Mouse (Mus musculus) midbrain, embryonic 10.5 days (tissue): ENCODE measurements around the gene Dynlt1b. TPM values are rescaled to one million over a fixed set of nuclear protein-coding genes. Genes with fewer than 3 reads are reported as not detected.
"Not testable (repeated sequence)": the region's sequence is repeated elsewhere in the genome, so short reads cannot be mapped to it uniquely, and the experiment has no call there.

Experiments used
- DNase-seq: peaks from one replicate; pipeline ENCODE4 v3.0.0-alpha.2; 2017; ENCODE audit warnings: low spot score
- H3K27ac ChIP-seq: fragments of 300-500 bp; sonication (generic); replicated peaks from 2 replicates; pipeline ENCODE4 v1.5.1; 2016; ENCODE audit warnings: mild to moderate bottlenecking
- H3K27me3 ChIP-seq: fragments of 300-500 bp; sonication (generic); 2 replicates; pipeline ENCODE4 v1.6.1; 2016; ENCODE audit warnings: low read depth, mild to moderate bottlenecking; ENCODE audit not compliant: poor library complexity, severe bottlenecking
- H3K36me3 ChIP-seq: fragments of 300-500 bp; sonication (generic); 2 replicates; pipeline ENCODE4 v1.6.1; 2016; ENCODE audit warnings: mild to moderate bottlenecking, moderate library complexity
- H3K4me1 ChIP-seq: fragments of 300-500 bp; sonication (generic); 2 replicates; pipeline ENCODE4 v1.6.1; 2016
- H3K4me3 ChIP-seq: fragments of 300-500 bp; sonication (generic); 2 replicates; pipeline ENCODE4 v1.5.1; 2016; ENCODE audit warnings: mild to moderate bottlenecking, moderate library complexity
- H3K9me3 ChIP-seq: fragments of 300-500 bp; sonication (generic); replicated peaks from 2 replicates; pipeline ENCODE4 v1.6.1; 2016; ENCODE audit warnings: mild to moderate bottlenecking
- WGBS: fragments of 180-500 bp; shearing (Covaris S2); methylation state at CpG from one replicate; pipeline ENCODE4 v1.1.7; 2016; 5-methylcytosine and 5-hydroxymethylcytosine counted together
- polyA plus RNA-seq: library from polyadenylated mRNA; unstranded; fragments of >200 nt; fragmentation: Nextera tagmentation; extraction: Ambion mirVana; gene quantifications from 2 replicates; pipeline ENCODE4 v1.2.1, GENCODE M21; 2016

The Dynlt1b gene
- polyA plus RNA-seq, 1 experiment from 2014 or later: 527 TPM

DNA sequence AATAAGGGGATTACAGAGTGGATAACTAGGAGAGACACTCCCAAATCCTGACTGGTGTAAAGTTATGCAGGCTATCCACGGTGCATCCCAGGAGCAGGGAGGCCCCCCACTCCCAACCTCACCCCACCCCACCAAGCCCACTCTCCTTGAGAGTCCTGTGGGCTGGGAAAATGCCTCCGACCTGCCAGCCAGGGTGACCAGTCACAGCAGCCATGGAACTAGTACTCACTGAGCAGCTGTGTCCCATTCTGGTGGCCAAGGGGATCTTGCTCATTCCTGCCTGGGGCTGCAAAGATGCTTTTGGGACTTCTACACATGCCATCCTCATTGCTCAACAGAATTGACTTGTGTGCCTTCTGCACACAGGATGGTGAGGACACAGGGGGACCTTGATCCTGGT, 24.8 kb downstream of the Dynlt1b start:
- WGBS: 90% methylated on average over 2 of the region's 2 CpGs
- not testable (repeated sequence) for DNase-seq, H3K27ac ChIP-seq, H3K4me3 ChIP-seq, H3K9me3 ChIP-seq, H3K4me1 ChIP-seq, H3K27me3 ChIP-seq
- H3K36me3 ChIP-seq: peaks cover 39% of the 10 kb centered on the region

DNA sequence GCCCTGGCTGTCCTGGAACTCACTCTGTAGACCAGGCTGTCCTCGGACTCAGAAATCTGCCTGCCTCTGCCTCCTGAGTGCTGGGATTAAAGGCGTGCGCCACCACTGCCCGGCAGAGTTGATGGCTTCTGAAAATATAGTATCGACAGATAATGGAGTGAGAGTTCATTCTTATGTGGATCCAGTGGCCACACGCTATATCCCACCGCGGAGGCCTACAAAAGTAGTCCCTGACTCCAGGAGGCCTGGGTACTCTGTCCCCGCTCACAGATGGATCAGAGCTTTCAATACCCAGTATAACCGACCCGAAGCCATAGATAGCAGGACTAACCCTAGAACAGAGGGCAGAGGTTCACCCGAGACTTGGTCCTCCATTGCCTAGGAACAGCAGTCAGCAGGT, 26.0 kb downstream of the Dynlt1b start:
- not testable (repeated sequence) for H3K4me1 ChIP-seq, H3K27ac ChIP-seq, H3K4me3 ChIP-seq, H3K9me3 ChIP-seq, DNase-seq, H3K27me3 ChIP-seq
- WGBS: 94% methylated on average over 12 of the region's 12 CpGs
- peaks cover 40% of the 10 kb centered on the region for H3K36me3 ChIP-seq

DNA sequence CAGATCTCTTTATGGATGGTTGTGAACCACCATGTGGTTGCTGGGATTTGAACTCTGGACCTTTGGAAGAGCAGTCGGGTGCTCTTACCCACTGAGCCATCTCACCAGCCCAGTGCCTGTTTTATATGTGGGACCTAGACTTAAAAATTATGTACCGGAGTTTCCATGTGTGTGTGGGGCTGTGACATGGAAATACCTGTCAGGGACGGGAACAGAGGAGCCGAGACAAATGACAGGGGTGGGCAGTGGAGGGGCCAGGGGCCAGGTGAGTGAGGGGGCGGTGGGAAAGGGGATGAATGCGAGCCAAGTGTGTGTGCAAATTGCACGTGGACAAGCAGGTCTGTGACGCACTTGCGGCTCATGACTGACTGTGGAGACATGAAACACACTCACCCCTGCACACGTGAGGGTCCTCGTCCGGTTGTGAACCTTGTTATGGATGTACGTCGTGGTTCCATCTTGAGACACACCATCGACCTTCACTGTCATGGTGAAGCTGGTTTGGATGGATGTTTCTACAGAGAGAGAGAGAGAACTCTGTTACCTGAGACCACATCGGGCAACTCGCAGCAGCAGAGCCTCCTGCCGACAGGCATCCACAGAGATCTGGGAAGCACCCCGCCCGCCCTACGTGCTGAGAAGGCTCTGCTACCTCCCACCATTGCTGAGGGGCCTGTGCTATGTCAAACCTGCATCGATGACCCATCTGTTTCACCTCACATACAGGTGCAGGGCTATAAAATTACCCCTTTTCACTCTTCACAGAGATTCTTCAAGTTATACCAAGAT, 26.9 kb downstream of the Dynlt1b start:
- H3K9me3 ChIP-seq, H3K27me3 ChIP-seq, H3K4me3 ChIP-seq, H3K4me1 ChIP-seq, H3K27ac ChIP-seq, DNase-seq: not testable (repeated sequence)
- WGBS: 93% methylated on average over 17 of the region's 22 CpGs
- H3K36me3 ChIP-seq: peaks cover 45% of the 10 kb centered on the region

DNA sequence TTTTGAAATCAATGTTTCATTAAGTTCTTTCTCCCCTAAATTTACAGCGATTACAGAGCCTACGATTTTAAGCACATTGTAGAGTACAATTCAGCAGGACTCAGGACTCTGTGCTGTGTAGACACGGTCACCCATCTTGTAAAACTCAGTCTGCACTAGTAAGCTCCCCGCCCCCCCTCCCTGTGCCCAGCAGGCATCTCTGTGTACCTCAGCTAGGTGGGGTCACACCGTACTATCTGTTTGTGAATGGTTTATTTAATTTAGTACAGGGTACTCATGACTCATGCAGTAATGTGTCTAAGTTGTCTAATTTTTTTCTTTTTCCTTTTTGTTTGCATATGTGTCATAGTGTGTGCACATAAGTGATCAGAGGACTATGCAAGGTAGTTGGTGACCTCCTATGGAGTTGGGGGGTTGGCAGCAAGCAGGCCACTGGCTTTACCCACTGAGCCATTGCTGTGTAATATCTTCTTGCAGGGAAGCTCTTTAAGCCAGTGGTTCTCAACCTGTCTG, 31.2 kb downstream of the Dynlt1b start:
- H3K4me3 ChIP-seq, H3K9me3 ChIP-seq, H3K4me1 ChIP-seq, DNase-seq, H3K27ac ChIP-seq, H3K27me3 ChIP-seq: not testable (repeated sequence)
- WGBS: 92% methylated on average over 5 of the region's 5 CpGs
- H3K36me3 ChIP-seq: peaks cover 36% of the 10 kb centered on the region

DNA sequence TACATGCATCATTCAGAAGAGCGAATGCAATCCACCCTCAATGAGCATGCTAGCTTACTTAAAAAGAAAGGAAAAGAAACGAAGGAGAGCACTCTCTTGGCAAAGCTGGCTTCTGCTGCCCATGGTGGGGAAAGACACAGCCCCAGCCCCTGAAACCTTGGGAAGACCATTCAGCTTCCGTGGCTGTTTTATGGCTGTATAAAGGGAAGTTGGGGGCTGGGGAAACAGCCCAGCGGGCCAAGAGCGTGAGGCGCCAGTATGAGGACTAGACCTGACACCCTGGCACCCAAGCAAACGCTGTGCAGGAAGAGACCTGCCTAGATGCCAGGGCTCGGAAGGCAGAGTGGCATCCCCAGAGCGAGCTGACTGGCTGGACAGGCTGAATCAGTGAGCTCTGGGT, 35.8 kb downstream of the Dynlt1b start:
- H3K9me3 ChIP-seq, H3K27me3 ChIP-seq, DNase-seq, H3K4me3 ChIP-seq, H3K27ac ChIP-seq: not testable (repeated sequence)
- WGBS: 85% methylated on average over 9 of the region's 9 CpGs
- Histone ChIP-seq H3K4me1 (peaks cover 14% of the 10 kb centered on the region), H3K36me3 (peaks cover 13% of the 10 kb centered on the region)

DNA sequence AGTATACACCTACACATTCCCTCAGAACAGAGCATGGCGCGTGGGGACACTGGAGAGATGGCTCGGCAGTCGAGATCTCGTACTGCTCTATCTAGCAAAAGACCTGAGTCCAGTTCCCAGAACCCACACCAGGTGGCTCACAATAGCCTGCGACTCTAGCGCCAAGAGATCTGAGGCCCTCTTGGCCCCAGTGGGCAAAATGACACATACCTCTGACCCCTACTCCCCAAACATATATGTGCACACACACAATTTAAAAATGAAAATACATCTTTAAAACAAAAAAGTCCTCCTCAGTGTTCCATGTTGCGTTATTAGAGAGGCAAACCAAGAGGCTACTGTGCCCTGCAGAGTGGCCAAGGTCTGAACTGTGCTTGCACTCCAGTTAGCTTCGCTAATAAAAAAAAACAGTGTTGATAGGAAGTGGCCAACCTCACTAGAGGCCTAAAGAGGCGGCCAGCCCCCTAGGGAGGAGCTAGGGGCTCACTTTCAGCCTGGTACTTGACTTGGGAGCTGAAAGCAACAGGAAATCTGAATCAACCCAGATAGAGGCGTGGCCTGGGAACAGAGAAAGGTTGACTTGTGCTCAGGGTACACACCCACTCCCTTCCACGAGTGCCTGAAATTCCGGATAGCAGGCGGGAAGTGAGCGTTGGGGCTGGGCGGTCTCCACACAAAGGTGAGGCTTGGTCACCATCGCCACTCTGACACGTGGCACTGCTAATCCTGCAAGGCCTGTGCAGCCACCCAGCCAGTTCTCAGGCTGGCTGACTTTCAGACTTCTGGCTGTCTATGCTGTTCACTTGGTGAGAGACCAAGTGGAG, 37.9 kb downstream of the Dynlt1b start:
- not testable (repeated sequence) for H3K27me3 ChIP-seq, H3K27ac ChIP-seq, H3K36me3 ChIP-seq, H3K9me3 ChIP-seq, DNase-seq, H3K4me3 ChIP-seq
- WGBS: 75% methylated on average over 18 of the region's 18 CpGs
- H3K4me1 ChIP-seq: peaks cover 14% of the 10 kb centered on the region

DNA sequence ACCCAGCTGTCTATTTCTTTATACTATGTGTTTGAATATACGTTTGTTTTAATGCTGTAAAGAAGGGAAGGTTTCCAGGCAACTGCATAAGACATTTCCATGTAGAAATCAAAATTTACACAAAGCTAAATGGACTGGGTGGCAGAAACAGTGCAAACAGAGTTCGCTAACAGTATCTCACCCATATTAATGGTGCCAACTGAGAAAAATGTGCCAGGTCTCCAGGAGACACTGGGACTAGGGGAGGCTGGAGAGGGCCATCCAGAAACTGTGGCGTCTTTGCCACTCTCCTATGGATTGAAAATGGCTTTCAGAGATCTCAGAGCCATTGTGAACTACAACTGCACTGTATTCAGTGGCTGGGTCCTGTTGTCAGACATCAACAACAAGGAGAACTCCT, 40.1 kb downstream of the Dynlt1b start:
- not testable (repeated sequence) for H3K4me3 ChIP-seq, DNase-seq, H3K9me3 ChIP-seq, H3K27ac ChIP-seq, H3K36me3 ChIP-seq, H3K27me3 ChIP-seq
- peaks cover 14% of the 10 kb centered on the region for H3K4me1 ChIP-seq
- WGBS: 96% methylated on average over 2 of the region's 3 CpGs

DNA sequence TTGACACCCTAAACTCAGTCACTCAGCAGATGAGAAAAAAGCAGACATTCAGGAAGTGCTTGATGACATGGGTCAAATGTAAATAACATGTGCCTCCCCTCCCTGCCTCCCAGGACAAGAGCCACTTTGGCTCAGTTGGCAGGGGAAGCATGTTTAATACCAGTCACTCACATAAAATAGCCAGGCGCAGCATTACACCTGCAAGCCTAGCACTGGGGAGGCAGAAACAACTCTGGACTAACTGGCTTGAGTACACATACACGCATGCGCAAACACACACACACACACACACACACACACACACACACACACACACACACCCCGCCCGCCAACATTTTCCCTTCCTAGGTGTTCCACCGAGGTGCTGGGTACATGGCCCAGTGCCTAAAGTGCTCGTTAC, 40.8 kb downstream of the Dynlt1b start:
- 92% methylated on average over 6 of the region's 7 CpGs for whole genome bisulfite sequencing
- DNase-seq, H3K9me3 ChIP-seq: not testable (repeated sequence)

DNA sequence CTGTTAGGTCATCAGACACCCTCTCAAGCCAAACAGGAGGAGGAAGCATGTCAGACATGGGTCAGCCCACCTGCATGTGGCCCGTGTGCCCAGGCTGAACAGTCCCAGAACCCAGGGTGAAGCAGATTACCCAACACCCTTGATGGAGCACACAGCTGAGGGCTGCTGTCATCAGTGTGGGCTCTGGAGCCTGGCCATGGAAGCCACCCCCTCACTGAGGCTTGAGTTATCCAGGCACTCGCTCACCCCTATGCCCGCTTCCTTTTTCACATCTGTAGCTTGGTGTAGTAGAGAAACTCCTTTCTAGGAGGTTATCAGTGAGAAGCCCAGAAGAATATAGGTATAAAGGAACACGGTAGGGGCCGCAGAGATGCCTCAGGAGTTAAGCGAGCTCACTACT, 45.4 kb downstream of the Dynlt1b start:
- H3K4me1 ChIP-seq: peaks cover 19% of the 10 kb centered on the region
- peak; percentile 11 for DNase-seq
- H3K4me3 ChIP-seq, H3K9me3 ChIP-seq, H3K36me3 ChIP-seq, H3K27ac ChIP-seq: not testable (repeated sequence)
- H3K27me3 ChIP-seq: peaks cover 20% of the 10 kb centered on the region
- WGBS: 93% methylated on average over 6 of the region's 6 CpGs

More for the DNA sequence above, 40.8 kb downstream of the Dynlt1b start:
- peaks cover 14% of the 10 kb centered on the region for H3K4me1 ChIP-seq
- not testable (repeated sequence) for H3K36me3 ChIP-seq, H3K4me3 ChIP-seq, H3K27me3 ChIP-seq, H3K27ac ChIP-seq

DNA sequence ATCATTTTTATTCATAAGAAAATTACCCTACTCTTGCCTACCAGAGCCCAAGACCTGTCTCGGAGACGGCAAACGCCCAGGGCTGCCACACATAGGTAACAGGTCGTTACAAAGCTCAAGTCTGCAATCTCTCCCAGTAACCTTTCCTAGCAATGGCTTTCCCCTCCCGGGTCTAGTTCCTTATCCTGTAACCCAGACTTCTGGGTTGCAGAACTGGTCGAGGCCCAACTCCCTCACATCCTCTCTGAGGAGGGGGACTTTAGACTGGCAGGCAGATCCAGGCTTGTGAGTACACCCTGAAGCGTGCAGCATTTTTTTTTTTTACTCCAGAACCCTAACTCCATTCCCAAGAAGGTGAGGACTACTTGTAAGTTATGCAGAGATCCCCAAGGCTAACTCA, 46.0 kb downstream of the Dynlt1b start:
- DNase-seq: peak; percentile 11
- H3K27me3 ChIP-seq: peaks cover 20% of the 10 kb centered on the region
- 62% methylated on average over 7 of the region's 7 CpGs for WGBS

DNA sequence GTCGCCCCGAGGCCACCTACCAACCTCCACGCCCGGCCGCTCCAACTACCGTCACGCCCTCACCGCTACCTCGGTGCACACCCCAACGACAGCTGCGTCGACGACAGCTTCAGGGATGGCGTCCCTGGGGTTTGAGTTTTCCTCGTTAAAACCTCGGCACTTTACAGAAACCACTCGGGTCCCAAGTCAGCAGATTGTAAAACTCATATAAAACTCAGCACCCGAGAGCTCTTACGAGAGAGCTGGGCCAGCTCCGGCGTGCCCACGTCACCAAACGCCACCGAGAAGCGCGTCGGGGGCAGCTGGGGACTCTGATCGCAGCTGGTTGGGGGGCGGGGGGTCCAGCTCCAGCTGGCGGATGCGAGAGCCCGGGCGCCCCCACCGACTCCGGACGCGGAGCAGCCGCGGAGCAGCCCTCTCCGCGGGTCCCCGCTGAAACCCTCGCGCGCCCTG, 46.6 kb downstream of the Dynlt1b start:
- under 1% methylated on average over 45 of the region's 45 CpGs for WGBS
- not testable (repeated sequence) for H3K36me3 ChIP-seq, H3K9me3 ChIP-seq
- H3K4me3 ChIP-seq: peak overlapping the region; percentile 70
- peaks cover 20% of the 10 kb centered on the region for H3K27me3 ChIP-seq
- peak; percentile 65 for DNase-seq
- H3K27ac ChIP-seq: peak overlapping the region; percentile 90
- H3K4me1 ChIP-seq: peaks cover 21% of the 10 kb centered on the region

More for the DNA sequence above, 46.0 kb downstream of the Dynlt1b start:
- peak overlapping the region; percentile 70 for H3K4me3 ChIP-seq
- not testable (repeated sequence) for H3K9me3 ChIP-seq, H3K27ac ChIP-seq, H3K36me3 ChIP-seq
- peaks cover 19% of the 10 kb centered on the region for H3K4me1 ChIP-seq

DNA sequence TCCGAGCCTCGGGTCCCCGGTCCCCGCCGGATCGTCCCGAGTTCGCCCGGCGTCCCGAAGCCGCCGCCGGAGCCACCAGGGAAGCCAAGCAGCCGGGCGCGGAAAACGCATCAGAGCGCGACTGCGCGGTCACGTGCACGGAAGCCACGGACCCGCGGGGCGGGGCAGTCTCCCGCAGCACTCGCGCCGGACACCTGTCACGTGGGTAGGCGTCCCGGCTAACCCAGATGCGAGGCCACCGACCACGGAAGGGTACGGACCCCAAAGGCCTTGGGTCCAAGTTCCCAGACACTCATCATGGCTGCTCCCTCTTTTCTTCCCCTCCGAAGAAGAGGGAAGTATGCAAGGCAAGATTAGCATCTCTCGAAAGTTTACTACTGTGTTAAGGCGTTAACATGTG, 47.1 kb downstream of the Dynlt1b start:
- Histone ChIP-seq H3K27me3 (peaks cover 20% of the 10 kb centered on the region), H3K27ac (peak overlapping the region; percentile 90), H3K4me1 (peaks cover 22% of the 10 kb centered on the region), H3K4me3 (peak overlapping the region; percentile 70)
- not testable (repeated sequence) for H3K9me3 ChIP-seq, H3K36me3 ChIP-seq
- peak; percentile 67 for DNase-seq
- under 1% methylated on average over 42 of the region's 42 CpGs for WGBS
